Mouse (Mus musculus) G1E (cell line): ENCODE results near the gene Dolpp1. TPM values are rescaled to one million over a fixed set of nuclear protein-coding genes. Genes with fewer than 3 reads are reported as not detected.

Source experiments
- ATAC-seq: 2 replicates; pipeline ENCODE4 v1.8.0; 2016; ENCODE audit warnings: mild to moderate bottlenecking; ENCODE audit not compliant: insufficient number of reproducible peaks, poor library complexity, low FRiP score, severe bottlenecking; ENCODE audit errors: extremely low read depth
- DNase-seq: peaks from one replicate; pipeline ENCODE4 v3.0.0; 2012; ENCODE audit warnings: low spot score
- H3K27me3 ChIP-seq: 2 replicates; pipeline ENCODE4 v1.6.1; 2012; ENCODE audit warnings: mild to moderate bottlenecking, low read length, inconsistent platforms; ENCODE audit not compliant: insufficient read depth
- H3K36me3 ChIP-seq: replicated peaks from 2 replicates; pipeline ENCODE3; 2012; ENCODE audit warnings: mild to moderate bottlenecking, inconsistent platforms
- H3K4me1 ChIP-seq: 2 replicates; pipeline ENCODE4 v1.6.1; 2012; ENCODE audit warnings: low read depth, low read length, inconsistent platforms, mixed read lengths; ENCODE audit not compliant: insufficient read depth
- H3K4me3 ChIP-seq: 2 replicates; pipeline ENCODE4 v1.5.1; 2012; ENCODE audit warnings: low read depth, mild to moderate bottlenecking, inconsistent platforms, low read length, moderate library complexity, mixed read lengths
- H3K9me3 ChIP-seq: replicated peaks from 2 replicates; pipeline ENCODE4 v1.6.1; 2012; ENCODE audit warnings: inconsistent platforms
- CTCF ChIP-seq: IDR thresholded peaks from 2 replicates; pipeline ENCODE4 v1.5.1; 2012; ENCODE audit warnings: low read depth, low read length, inconsistent platforms, mixed read lengths
- GATA1 ChIP-seq: IDR thresholded peaks from 2 replicates; pipeline ENCODE4 v1.6.1; 2012; ENCODE audit warnings: borderline replicate concordance, low read length, inconsistent platforms, mixed read lengths
- GATA2 ChIP-seq: IDR thresholded peaks from 2 replicates; pipeline ENCODE4 v1.6.1; 2012; ENCODE audit warnings: low read depth, low read length, inconsistent platforms, borderline replicate concordance
- POLR2AphosphoS5 ChIP-seq: IDR thresholded peaks from 2 replicates; pipeline ENCODE4 v1.6.1; 2012; ENCODE audit warnings: low read depth, low read length, inconsistent platforms; ENCODE audit not compliant: insufficient replicate concordance
- TAL1 ChIP-seq: conservative IDR thresholded peaks from 2 replicates; pipeline ENCODE4 v1.6.1; 2012; ENCODE audit warnings: low read depth, low read length, inconsistent platforms, mixed read lengths
- polyA plus RNA-seq: library from polyadenylated mRNA; stranded (reverse); fragments of >175 nt; gene quantifications from 2 replicates; pipeline ENCODE4 v1.2.3, GENCODE M21; 2012
- total RNA-seq, 2 experiments: library from RNA; stranded (forward) in 1 of 2; stranded (reverse) in 1 of 2; fragments of 200-1000 nt in 1 of 2; fragments of >200 nt in 1 of 2; fragmentation: Nextera tagmentation in 1 of 2; gene quantifications; 2 replicates each; pipeline ENCODE4 v1.2.3; 2014 to 2017

Dolpp1 gene
- total and polyA plus RNA-seq, 3 experiments, result 17.3 to 25.8 (median 23.2) TPM

- TF ChIP-seq CTCF, result no peak
- no peak for TF ChIP-seq TAL1
- TF ChIP-seq POLR2AphosphoS5, result no peak
Observed at GRCm38 (mm10) chr2:30360626-30361025, 31.4 kb upstream of the Dolpp1 start.

GRCm38 (mm10) chr2:30362865-30363264 lies 29.2 kb upstream of the Dolpp1 start:
- peaks cover 29% of the 10 kb centered on the region for H3K36me3 ChIP-seq
- TF ChIP-seq CTCF (0 out of 2 replicates have a peak, but pooled peaks have one; percentile 7), GATA1 (no peak)
- no peak overlapping the region for H3K4me3 ChIP-seq
- H3K27me3 ChIP-seq, result no peaks in the 10 kb centered on the region
- ATAC-seq (no peak), DNase-seq (no peak)
- peaks cover 4% of the 10 kb centered on the region; the same call in 1 of the 2 replicates for H3K9me3 ChIP-seq
- H3K4me1 ChIP-seq, result peaks cover 46% of the 10 kb centered on the region

More at GRCm38 (mm10) chr2:30360626-30361025, 31.4 kb upstream of the Dolpp1 start:
- H3K36me3 ChIP-seq, result peaks cover 30% of the 10 kb centered on the region
- ATAC-seq (no peak), DNase-seq (no peak)
- peaks cover 4% of the 10 kb centered on the region; the same call in 1 of the 2 replicates for H3K9me3 ChIP-seq
- peaks cover 54% of the 10 kb centered on the region for H3K4me1 ChIP-seq
- no peak overlapping the region for H3K4me3 ChIP-seq
- H3K27me3 ChIP-seq, result no peaks in the 10 kb centered on the region

GRCm38 (mm10) chr2:30363773-30364650 lies 28.0 kb upstream of the Dolpp1 start, which contains the start of gene Miga2:
Miga2 (plus strand) TSS chr2:30364233.
- Histone ChIP-seq H3K4me3 (peak within 1 kb of the TSS; percentile 88), H3K4me1 (peaks cover 35% of the 10 kb centered on the region), H3K36me3 (peaks cover 40% of the 10 kb centered on the region), H3K27me3 (no peaks in the 10 kb centered on the region), H3K9me3 (peaks cover 4% of the 10 kb centered on the region; the same call in 1 of the 2 replicates)
- TF ChIP-seq TAL1 (no peak), GATA1 (no peak), POLR2AphosphoS5 (no peak), CTCF (no peak), GATA2 (no peak)
- ATAC-seq (peak; percentile 97), DNase-seq (peak; percentile 99)

- Histone ChIP-seq H3K36me3 (peaks cover 55% of the 10 kb centered on the region), H3K9me3 (peaks cover 4% of the 10 kb centered on the region; the same call in 1 of the 2 replicates), H3K27me3 (no peaks in the 10 kb centered on the region), H3K4me3 (peak overlapping the region; percentile 88; the same call in 1 of the 2 replicates), H3K4me1 (peaks cover 31% of the 10 kb centered on the region)
- no peak for DNase-seq
- TF ChIP-seq CTCF (no peak), POLR2AphosphoS5 (no peak), GATA1 (no peak)
- no peak for ATAC-seq
Observed at GRCm38 (mm10) chr2:30365281-30366069, 26.6 kb upstream of the Dolpp1 start.

GRCm38 (mm10) chr2:30366203-30366602 lies 25.9 kb upstream of the Dolpp1 start:
- H3K4me3 ChIP-seq, result no peak overlapping the region
- ATAC-seq (no peak), DNase-seq (no peak)
- peaks cover 31% of the 10 kb centered on the region for H3K4me1 ChIP-seq
- no peak for TF ChIP-seq CTCF
- TF ChIP-seq GATA2, result no peak
- TF ChIP-seq GATA1, result no peak
- TF ChIP-seq TAL1, result no peak
- no peak for TF ChIP-seq POLR2AphosphoS5
- peaks cover 4% of the 10 kb centered on the region; the same call in 1 of the 2 replicates for H3K9me3 ChIP-seq
- peaks cover 62% of the 10 kb centered on the region for H3K36me3 ChIP-seq
- H3K27me3 ChIP-seq, result no peaks in the 10 kb centered on the region

- Histone ChIP-seq H3K4me3 (no peak overlapping the region), H3K4me1 (peaks cover 11% of the 10 kb centered on the region; the same call in 1 of the 2 replicates), H3K27me3 (no peaks in the 10 kb centered on the region), H3K36me3 (peaks cover 95% of the 10 kb centered on the region), H3K9me3 (no peaks in the 10 kb centered on the region)
- TF ChIP-seq TAL1 (no peak), GATA2 (no peak), CTCF (no peak), GATA1 (no peak), POLR2AphosphoS5 (no peak)
- DNase-seq (no peak), ATAC-seq (no peak)
Observed at GRCm38 (mm10) chr2:30371544-30371943, 20.5 kb upstream of the Dolpp1 start.
